Mouse (Mus musculus): ENCODE measurements at regions not wholly inside any gene's neighbourhood (a gene's known extent, or its start where the extent isn't known, plus 50 kb on each side); places are given as distances from the start of the nearest gene placed in this dataset.

GRCm38 (mm10) chr8:41648276-41648675, 231.4 kb upstream of the Frg1 start:
- no peaks in the 10 kb centered on the region for H3K9me3 ChIP-seq
- ATAC-seq (ENCODE audit: low FRiP score, low read depth): no peak
- H3K4me2 ChIP-seq: no peak overlapping the region
- H3K27me3 ChIP-seq: no peaks in the 10 kb centered on the region
- H3K4me1 ChIP-seq (replicated peaks): no peaks in the 10 kb centered on the region
- H3K27ac ChIP-seq (replicated peaks): no peak overlapping the region
- no peak overlapping the region for H3K9ac ChIP-seq
- H3K4me3 ChIP-seq: no peak overlapping the region
- 92% methylated on average over 1 of the region's 1 CpGs for WGBS
- no peaks in the 10 kb centered on the region for H3K36me3 ChIP-seq

- H3K36me3 ChIP-seq: no peaks in the 10 kb centered on the region
- no peak overlapping the region for H3K4me3 ChIP-seq
- WGBS: 80% methylated on average over 5 of the region's 5 CpGs
- H3K27me3 ChIP-seq: no peaks in the 10 kb centered on the region
- ATAC-seq (ENCODE audit: low FRiP score, low read depth): no peak
- H3K27ac ChIP-seq (replicated peaks): no peak overlapping the region
- H3K4me2 ChIP-seq: no peak overlapping the region
- no peaks in the 10 kb centered on the region for H3K9me3 ChIP-seq
- no peaks in the 10 kb centered on the region for H3K4me1 ChIP-seq (replicated peaks)
- no peak overlapping the region for H3K9ac ChIP-seq
These were observed 227.8 kb upstream of the Frg1 start for GRCm38 (mm10) chr8:41644626-41645025.

- no peaks in the 10 kb centered on the region for H3K27me3 ChIP-seq
- ATAC-seq (ENCODE audit: low FRiP score, low read depth): no peak
- H3K9ac ChIP-seq: no peak overlapping the region
- H3K27ac ChIP-seq (replicated peaks): no peak overlapping the region
- no peak overlapping the region for H3K4me3 ChIP-seq
- 87% methylated on average over 4 of the region's 4 CpGs for WGBS
- H3K4me1 ChIP-seq (replicated peaks): no peaks in the 10 kb centered on the region
- H3K36me3 ChIP-seq: no peaks in the 10 kb centered on the region
- no peaks in the 10 kb centered on the region for H3K9me3 ChIP-seq
- H3K4me2 ChIP-seq: no peak overlapping the region
These were observed 207.0 kb upstream of the Frg1 start for GRCm38 (mm10) chr8:41623841-41624240.

- Histone ChIP-seq H3K4me3 (no peak overlapping the region), H3K27me3 (no peaks in the 10 kb centered on the region), H3K27ac (replicated peaks) (no peak overlapping the region), H3K4me2 (no peak overlapping the region), H3K36me3 (no peaks in the 10 kb centered on the region), H3K9me3 (no peaks in the 10 kb centered on the region), H3K4me1 (replicated peaks) (no peaks in the 10 kb centered on the region), H3K9ac (no peak overlapping the region)
- WGBS: 76% methylated on average over 1 of the region's 1 CpGs
- ATAC-seq (ENCODE audit: low FRiP score, low read depth): no peak
These were observed 183.4 kb upstream of the Frg1 start for GRCm38 (mm10) chr8:41600255-41600654.

- 85% methylated on average over 5 of the region's 5 CpGs for WGBS
- Histone ChIP-seq H3K27ac (replicated peaks) (no peak overlapping the region), H3K4me3 (no peak overlapping the region), H3K9ac (no peak overlapping the region), H3K4me2 (no peak overlapping the region), H3K27me3 (no peaks in the 10 kb centered on the region), H3K4me1 (replicated peaks) (no peaks in the 10 kb centered on the region), H3K36me3 (no peaks in the 10 kb centered on the region), H3K9me3 (no peaks in the 10 kb centered on the region)
- ATAC-seq (ENCODE audit: low FRiP score, low read depth): no peak
These were observed 177.6 kb upstream of the Frg1 start for GRCm38 (mm10) chr8:41594446-41594845.

- Histone ChIP-seq H3K27me3 (no peaks in the 10 kb centered on the region), H3K27ac (replicated peaks) (no peak overlapping the region), H3K4me1 (replicated peaks) (no peaks in the 10 kb centered on the region), H3K9ac (no peak overlapping the region), H3K36me3 (no peaks in the 10 kb centered on the region), H3K4me3 (no peak overlapping the region), H3K4me2 (no peak overlapping the region), H3K9me3 (no peaks in the 10 kb centered on the region)
- 51% methylated on average over 2 of the region's 2 CpGs for WGBS
- ATAC-seq (ENCODE audit: low FRiP score, low read depth): no peak
These were observed 176.8 kb upstream of the Frg1 start for GRCm38 (mm10) chr8:41593666-41594042.

- no peak for ATAC-seq (ENCODE audit: low FRiP score, low read depth)
- no peak overlapping the region for H3K27ac ChIP-seq (replicated peaks)
- 66% methylated on average over 6 of the region's 6 CpGs for WGBS
These were observed 176.1 kb upstream of the Frg1 start for GRCm38 (mm10) chr8:41592741-41593665.

GRCm38 (mm10) chr8:41592174-41592573, 175.3 kb upstream of the Frg1 start:
- H3K27me3 ChIP-seq: no peaks in the 10 kb centered on the region
- H3K9me3 ChIP-seq: no peaks in the 10 kb centered on the region
- H3K9ac ChIP-seq: no peak overlapping the region
- no peak for ATAC-seq (ENCODE audit: low FRiP score, low read depth)
- H3K27ac ChIP-seq (replicated peaks): no peak overlapping the region
- H3K4me2 ChIP-seq: no peak overlapping the region
- H3K4me1 ChIP-seq (replicated peaks): no peaks in the 10 kb centered on the region
- no peaks in the 10 kb centered on the region for H3K36me3 ChIP-seq
- 62% methylated on average over 9 of the region's 9 CpGs for WGBS
- no peak overlapping the region for H3K4me3 ChIP-seq

More at GRCm38 (mm10) chr8:41592741-41593665, 176.1 kb upstream of the Frg1 start:
- no peaks in the 10 kb centered on the region for H3K27me3 ChIP-seq
- no peaks in the 10 kb centered on the region for H3K9me3 ChIP-seq
- no peaks in the 10 kb centered on the region for H3K4me1 ChIP-seq (replicated peaks)
- no peaks in the 10 kb centered on the region for H3K36me3 ChIP-seq
- H3K9ac ChIP-seq: no peak overlapping the region
- no peak overlapping the region for H3K4me2 ChIP-seq
- H3K4me3 ChIP-seq: no peak overlapping the region

- Histone ChIP-seq H3K4me2 (no peak overlapping the region), H3K9me3 (no peaks in the 10 kb centered on the region), H3K9ac (no peak overlapping the region), H3K36me3 (no peaks in the 10 kb centered on the region), H3K4me3 (no peak overlapping the region), H3K27me3 (no peaks in the 10 kb centered on the region), H3K4me1 (replicated peaks) (no peaks in the 10 kb centered on the region), H3K27ac (replicated peaks) (no peak overlapping the region)
- no peak for ATAC-seq (ENCODE audit: low FRiP score, low read depth)
- WGBS: 36% methylated on average over 2 of the region's 2 CpGs
These were observed 171.3 kb upstream of the Frg1 start for GRCm38 (mm10) chr8:41588157-41588556.

GRCm38 (mm10) chr8:41573027-41573885, 156.4 kb upstream of the Frg1 start:
- Histone ChIP-seq H3K4me3 (no peak overlapping the region), H3K4me2 (no peak overlapping the region), H3K4me1 (replicated peaks) (0 out of 2 replicates have a peak, but pooled peaks cover 4% of the 10 kb centered on the region), H3K9me3 (no peaks in the 10 kb centered on the region), H3K36me3 (no peaks in the 10 kb centered on the region), H3K27me3 (no peaks in the 10 kb centered on the region), H3K27ac (replicated peaks) (no peak overlapping the region), H3K9ac (no peak overlapping the region)
- peak; percentile 38 for ATAC-seq (ENCODE audit: low FRiP score, low read depth)
- WGBS: 38% methylated on average over 10 of the region's 10 CpGs

GRCm38 (mm10) chr8:41570566-41570965, 153.7 kb upstream of the Frg1 start:
- no peaks in the 10 kb centered on the region for H3K36me3 ChIP-seq
- H3K9me3 ChIP-seq: no peaks in the 10 kb centered on the region
- H3K9ac ChIP-seq: no peak overlapping the region
- H3K4me1 ChIP-seq (replicated peaks): 0 out of 2 replicates have a peak, but pooled peaks cover 4% of the 10 kb centered on the region
- no peak overlapping the region for H3K4me2 ChIP-seq
- no peak overlapping the region for H3K27ac ChIP-seq (replicated peaks)
- no peak for ATAC-seq (ENCODE audit: low FRiP score, low read depth)
- H3K4me3 ChIP-seq: no peak overlapping the region
- 79% methylated on average over 6 of the region's 6 CpGs for WGBS
- H3K27me3 ChIP-seq: no peaks in the 10 kb centered on the region

GRCm38 (mm10) chr8:41561995-41562394, 145.1 kb upstream of the Frg1 start:
- no peaks in the 10 kb centered on the region for H3K27me3 ChIP-seq
- ATAC-seq (ENCODE audit: low FRiP score, low read depth): no peak
- no peaks in the 10 kb centered on the region for H3K36me3 ChIP-seq
- H3K27ac ChIP-seq (replicated peaks): no peak overlapping the region
- H3K4me3 ChIP-seq: no peak overlapping the region
- 85% methylated on average over 14 of the region's 14 CpGs for WGBS
- no peak overlapping the region for H3K9ac ChIP-seq
- no peaks in the 10 kb centered on the region for H3K9me3 ChIP-seq
- no peak overlapping the region for H3K4me2 ChIP-seq
- H3K4me1 ChIP-seq (replicated peaks): no peaks in the 10 kb centered on the region
